8 mouse cellular contexts compared by ENCODE assay signal in genomic region chr19:44544775-44545174, GRCm38 (mm10). TPM values are rescaled to one million over a fixed set of nuclear protein-coding genes. Genes with fewer than 3 reads are reported as not detected.
A peak's percentile ranks its signal among the peaks of the same experiment; 100 is the strongest.
DNase-seq lines count a peak whose midpoint lies in the region; ATAC-seq and TF ChIP-seq lines count a peak whose summit lies in the region.

No protein-coding gene starts in this region.

- 0 out of 2 replicates have a peak, but pooled peaks have one; percentile 29 for ATAC-seq in embryonic facial prominence, embryonic 15.5 days (ENCODE audit: insufficient number of reproducible peaks, low FRiP score, low TSS enrichment, low read depth)
- peak; percentile 76; the same call in 1 of the 2 replicates for ATAC-seq in neutrophil, adult 5-6 weeks (ENCODE audit: extremely low read depth, insufficient number of reproducible peaks, low FRiP score, poor library complexity, severe bottlenecking)

- intact Hi-C loops in heart, postnatal 36 days (cut with DNase I), result loop anchor here (1.0 kb wide), 1 partner anchor 171 kb away; no protein-coding TSS in a partner anchor

- H3K27ac ChIP-seq in embryonic facial prominence, embryonic 15.5 days (replicated peaks), result no peak overlapping the region

- peak overlapping the region; percentile 63; the same call in 1 of the 2 replicates for H3K4me2 ChIP-seq in embryonic facial prominence, embryonic 15.5 days (replicated peaks)

- peaks cover 22% of the 10 kb centered on the region for H3K36me3 ChIP-seq in embryonic facial prominence, embryonic 15.5 days

- H3K9ac ChIP-seq in embryonic facial prominence, embryonic 15.5 days, result no peak overlapping the region

- DNase-seq in CD8-positive naive resting alpha-beta T cell, adult 2 months (ENCODE audit: low read depth in 2 of 2, low spot score in 2 of 2), result peak; percentile 31 to 56
- peak; percentile 76 for DNase-seq in adrenal gland, postnatal 25 days
- DNase-seq in heart, postnatal 36 days, result peak; percentile 80 to 85
- DNase-seq in layer of hippocampus, adult 11-12 months (ENCODE audit: low spot score), result peak; percentile 77
- peak; percentile 71 for DNase-seq in lung, adult 2 months
- peak; percentile 79 for DNase-seq in thymus, postnatal 0 days (ENCODE audit: low spot score)

- TF ChIP-seq CTCF in lung, adult 2 months (IDR thresholded peaks at IDR 0.05; ENCODE audit: insufficient read depth, low read length), result peak; percentile 92

- peaks cover 30% of the 10 kb centered on the region for H3K27me3 ChIP-seq in embryonic facial prominence, embryonic 15.5 days

- no peaks in the 10 kb centered on the region; the same call in 1 of the 2 replicates for H3K9me3 ChIP-seq in embryonic facial prominence, embryonic 15.5 days (replicated peaks)

- WGBS in embryonic facial prominence, embryonic 15.5 days, result 3% methylated on average over 13 of the region's 13 CpGs
- 2% methylated on average over 13 of the region's 13 CpGs for WGBS in lung, adult 2 months

- no peak for TF ChIP-seq POLR2A in lung, adult 2 months (IDR thresholded peaks at IDR 0.05; ENCODE audit: borderline replicate concordance, extremely low read depth, low read depth, low read length)

- H3K4me3 ChIP-seq in embryonic facial prominence, embryonic 15.5 days (replicated peaks), result peak overlapping the region; percentile 41; the same call in 1 of the 2 replicates
- H3K4me3 ChIP-seq in lung, adult 2 months (replicated peaks; ENCODE audit: extremely low read depth, low read depth, low read length), result no peak overlapping the region

- H3K4me1 ChIP-seq in embryonic facial prominence, embryonic 15.5 days, result peaks cover 8% of the 10 kb centered on the region
- H3K4me1 ChIP-seq in lung, adult 2 months (ENCODE audit: control insufficient read depth, insufficient read depth, low read length), result no peaks in the 10 kb centered on the region; the same call in 1 of the 2 replicates

RNA-seq across cellular contexts. Expression of gene Sec31b, which starts 0.9 kb away (rescaled TPM):
- 3.9 and 5.1 TPM in 2 replicates for total RNA-seq in adrenal gland, postnatal 25 days (2021)
- polyA plus RNA-seq in embryonic facial prominence, embryonic 15.5 days (2015; fragmentation: Nextera tagmentation; extraction: Ambion mirVana), result 0.41 and 0.56 TPM in 2 replicates
- 1 to 10 TPM; 7.6 to 8.5 TPM for total RNA-seq in heart, postnatal 36 days (2021)
- polyA plus RNA-seq in lung, adult 2 months (2012; rRNA removed), result 3.6 TPM in 2 replicates
- total RNA-seq in neutrophil, adult 5-6 weeks (2017), result 1.8 and 2.1 TPM in 2 replicates
- 0.81 and 0.82 TPM in 2 replicates for polyA plus RNA-seq in thymus, postnatal 0 days (2015; fragmentation: Nextera tagmentation; extraction: Ambion mirVana)

RNA-seq across cellular contexts. Expression of gene Gm20538, which starts 7.9 kb away (rescaled TPM):
- not detected in 2 replicates for total RNA-seq in adrenal gland, postnatal 25 days (2021)
- polyA plus RNA-seq in embryonic facial prominence, embryonic 15.5 days (2015; fragmentation: Nextera tagmentation; extraction: Ambion mirVana), result 1.3 TPM in 2 replicates
- not detected for total RNA-seq in heart, postnatal 36 days (2021)
- not detected in 2 replicates for polyA plus RNA-seq in lung, adult 2 months (2012; rRNA removed)
- total RNA-seq in neutrophil, adult 5-6 weeks (2017), result 7.1 and 11.0 TPM in 2 replicates
- not detected in 2 replicates for polyA plus RNA-seq in thymus, postnatal 0 days (2015; fragmentation: Nextera tagmentation; extraction: Ambion mirVana)

RNA-seq across cellular contexts. Expression of gene Ndufb8, which starts 10.5 kb away (rescaled TPM):
- 457 and 562 TPM in 2 replicates for total RNA-seq in adrenal gland, postnatal 25 days (2021)
- 434 and 496 TPM in 2 replicates for polyA plus RNA-seq in embryonic facial prominence, embryonic 15.5 days (2015; fragmentation: Nextera tagmentation; extraction: Ambion mirVana)
- total RNA-seq in heart, postnatal 36 days (2021), result 1,000 to 10,000 TPM; 2,008 to 2,098 TPM
- 251 and 363 TPM in 2 replicates for polyA plus RNA-seq in lung, adult 2 months (2012; rRNA removed)
- total RNA-seq in neutrophil, adult 5-6 weeks (2017), result 71.2 and 115 TPM in 2 replicates
- 489 and 499 TPM in 2 replicates for polyA plus RNA-seq in thymus, postnatal 0 days (2015; fragmentation: Nextera tagmentation; extraction: Ambion mirVana)

RNA-seq across cellular contexts. Expression of gene Hif1an, which starts 17.9 kb away (rescaled TPM):
- total RNA-seq in adrenal gland, postnatal 25 days (2021), result 27.6 and 30.4 TPM in 2 replicates
- 26.3 and 29.8 TPM in 2 replicates for polyA plus RNA-seq in embryonic facial prominence, embryonic 15.5 days (2015; fragmentation: Nextera tagmentation; extraction: Ambion mirVana)
- total RNA-seq in heart, postnatal 36 days (2021), result 10 to 100 TPM; 54.3 to 59.0 TPM
- 15.2 and 27.0 TPM in 2 replicates for polyA plus RNA-seq in lung, adult 2 months (2012; rRNA removed)
- 24.9 and 29.6 TPM in 2 replicates for total RNA-seq in neutrophil, adult 5-6 weeks (2017)
- 17.8 and 25.8 TPM in 2 replicates for polyA plus RNA-seq in thymus, postnatal 0 days (2015; fragmentation: Nextera tagmentation; extraction: Ambion mirVana)

RNA-seq across cellular contexts. Expression of gene Wnt8b, which starts 51.5 kb away (rescaled TPM):
- total RNA-seq in adrenal gland, postnatal 25 days (2021), result 0.39 TPM in 1 of 2 replicates, not detected in the other
- not detected in 2 replicates for polyA plus RNA-seq in embryonic facial prominence, embryonic 15.5 days (2015; fragmentation: Nextera tagmentation; extraction: Ambion mirVana)
- total RNA-seq in heart, postnatal 36 days (2021), result not detected
- not detected in 2 replicates for polyA plus RNA-seq in lung, adult 2 months (2012; rRNA removed)
- not detected in 2 replicates for total RNA-seq in neutrophil, adult 5-6 weeks (2017)
- 4.3 and 4.5 TPM in 2 replicates for polyA plus RNA-seq in thymus, postnatal 0 days (2015; fragmentation: Nextera tagmentation; extraction: Ambion mirVana)
